Mouse (Mus musculus): ENCODE measurements around the gene Fignl2.

The Fignl2 gene

DNA sequence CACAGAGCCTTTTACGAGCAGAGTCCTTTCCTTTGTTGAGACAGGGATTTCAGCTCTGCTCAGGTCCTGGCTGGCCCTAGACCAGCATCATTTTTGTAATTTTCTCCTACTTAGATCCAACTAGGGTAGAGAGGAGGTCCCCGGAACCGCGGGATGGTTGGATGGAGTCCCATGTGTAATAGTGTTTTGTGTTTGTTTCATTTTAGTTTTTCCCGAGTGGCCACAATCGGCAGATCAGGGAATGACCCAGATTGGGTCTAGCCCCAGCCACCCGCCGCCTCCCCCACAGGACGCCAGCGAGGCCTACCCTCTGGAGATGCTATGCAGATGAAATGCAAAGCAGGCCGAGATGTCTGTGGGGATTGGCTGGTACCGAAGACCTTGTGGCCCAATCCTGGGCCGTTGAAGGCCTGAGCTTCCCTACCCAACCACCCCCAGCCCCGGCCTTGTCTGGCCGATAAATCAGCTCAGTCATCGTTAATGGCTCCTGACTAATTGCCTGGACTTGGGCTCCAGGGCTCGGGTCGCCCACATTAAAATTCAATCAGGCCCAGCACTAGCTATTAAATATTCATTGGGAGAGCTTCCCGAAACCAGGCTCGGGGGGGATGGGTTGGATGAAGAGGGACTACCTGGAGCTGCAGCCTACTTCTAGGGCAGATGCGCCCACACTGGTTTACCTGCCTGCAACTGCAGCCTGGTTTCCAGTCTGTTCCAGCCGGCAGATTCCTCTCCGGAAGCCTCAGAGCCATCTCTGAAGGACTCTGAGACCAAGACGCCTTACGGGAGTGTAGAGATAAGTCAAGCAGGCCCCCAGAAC is 14.7 kb upstream of the Fignl2 start:
- DNase-seq, result no peak

GRCm38 (mm10) chr15:101092121-101092828 is 13.9 kb upstream of the Fignl2 start:
- DNase-seq, result no peak

- no peak for DNase-seq
These were observed 13.2 kb upstream of the Fignl2 start for GRCm38 (mm10) chr15:101091551-101091950.

DNA sequence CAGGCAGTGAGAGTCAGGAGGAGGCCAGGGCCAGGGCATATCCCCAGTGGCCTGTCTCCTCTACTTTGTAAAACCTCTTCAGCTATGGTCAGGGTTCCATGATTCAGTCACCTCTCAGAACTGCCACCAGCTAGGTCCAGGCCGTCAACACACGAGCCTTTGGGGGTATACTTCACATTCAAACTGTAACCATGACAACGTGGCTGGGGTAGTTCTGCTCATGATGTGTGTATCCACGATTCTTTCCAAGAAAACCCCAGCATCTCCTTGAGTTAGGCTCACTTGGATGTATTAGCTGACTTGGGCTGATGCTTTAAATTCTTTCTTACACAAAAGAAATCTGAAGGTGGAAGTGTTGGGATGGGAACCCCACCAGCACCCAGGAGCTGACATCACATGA is 9.9 kb upstream of the Fignl2 start:
- no peak for DNase-seq

DNA sequence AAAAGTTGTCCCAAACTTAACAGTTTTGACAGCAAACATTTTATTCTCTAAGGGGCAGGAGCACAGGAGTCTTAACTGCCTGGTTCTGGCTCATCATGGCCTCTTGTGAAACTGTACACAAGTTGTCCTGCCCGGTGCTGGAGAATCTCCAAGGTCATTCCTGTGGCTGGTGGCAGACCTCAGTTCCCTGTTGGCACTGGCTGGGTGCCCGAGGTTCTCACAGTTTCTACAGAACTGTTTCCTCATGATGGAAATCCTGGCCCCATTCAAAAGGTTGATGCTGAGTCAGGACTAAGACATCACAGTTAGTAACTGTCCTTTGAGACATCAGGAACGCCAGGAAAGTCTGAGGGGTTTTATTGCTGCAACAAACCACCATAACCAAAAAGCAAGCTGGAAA is 8.6 kb upstream of the Fignl2 start:
- no peak for DNase-seq

DNA sequence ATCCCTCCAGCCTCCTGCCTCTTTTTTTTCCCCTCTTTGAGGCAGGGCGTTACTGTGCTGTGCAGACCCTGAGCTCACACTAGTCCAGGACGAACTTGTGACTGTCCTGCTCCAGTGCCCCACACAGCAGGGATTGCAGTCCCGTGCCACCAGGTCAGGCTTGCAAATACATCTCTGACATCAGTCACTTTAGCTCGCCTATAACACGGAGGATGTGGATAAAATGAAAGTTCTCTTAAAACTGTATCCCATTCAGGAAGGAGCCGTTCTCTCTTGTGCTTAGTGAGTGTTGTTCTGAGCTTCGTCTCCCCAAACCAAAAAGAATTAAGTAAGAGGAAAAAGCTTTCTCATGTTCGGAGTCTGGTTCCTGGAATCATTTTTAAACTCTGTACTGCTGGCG is 8.1 kb upstream of the Fignl2 start:
- DNase-seq, result no peak

DNA sequence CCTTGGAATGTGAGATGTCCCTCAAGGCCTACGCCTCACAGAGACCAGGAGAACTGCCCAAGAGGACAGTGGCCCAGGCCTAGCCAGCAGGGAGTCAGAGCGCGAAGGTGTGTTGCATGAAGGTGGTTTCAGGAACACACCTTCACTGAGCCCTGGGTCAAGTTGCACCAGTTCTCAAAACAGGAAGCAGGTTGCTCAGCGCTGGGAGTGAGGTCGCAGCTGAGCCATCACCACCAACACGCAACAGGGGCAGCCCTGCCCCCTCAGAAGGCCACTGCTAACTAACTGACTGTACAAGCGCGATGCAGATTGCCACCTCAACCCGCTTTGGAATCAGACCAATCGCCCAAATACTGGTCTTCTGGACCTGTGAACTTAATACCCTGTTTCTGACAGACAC is 6.1 kb upstream of the Fignl2 start:
- no peak for DNase-seq

DNA sequence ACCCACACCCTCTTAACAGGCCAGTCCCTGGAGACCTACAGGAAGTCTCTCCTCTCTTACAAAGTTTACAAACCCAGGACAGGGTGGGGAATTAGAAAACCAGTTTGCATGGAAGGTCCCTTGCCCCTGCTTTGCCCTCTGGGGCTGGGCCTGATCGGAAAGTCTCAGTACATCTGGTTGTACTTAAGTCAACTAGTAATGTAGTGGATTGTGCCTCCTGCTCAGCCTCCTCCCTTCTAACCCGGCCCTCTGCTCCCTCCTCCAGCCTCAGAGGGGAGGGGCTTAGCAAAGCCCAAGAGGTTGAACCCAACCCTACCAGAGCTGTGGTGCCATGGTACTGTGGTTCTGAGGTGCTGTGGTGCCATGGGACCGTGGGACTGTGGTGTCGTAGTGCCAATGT is 3.9 kb upstream of the Fignl2 start:
- DNase-seq, result no peak

GRCm38 (mm10) chr15:101081035-101081548 is 2.7 kb upstream of the Fignl2 start:
- no peak for DNase-seq

DNA sequence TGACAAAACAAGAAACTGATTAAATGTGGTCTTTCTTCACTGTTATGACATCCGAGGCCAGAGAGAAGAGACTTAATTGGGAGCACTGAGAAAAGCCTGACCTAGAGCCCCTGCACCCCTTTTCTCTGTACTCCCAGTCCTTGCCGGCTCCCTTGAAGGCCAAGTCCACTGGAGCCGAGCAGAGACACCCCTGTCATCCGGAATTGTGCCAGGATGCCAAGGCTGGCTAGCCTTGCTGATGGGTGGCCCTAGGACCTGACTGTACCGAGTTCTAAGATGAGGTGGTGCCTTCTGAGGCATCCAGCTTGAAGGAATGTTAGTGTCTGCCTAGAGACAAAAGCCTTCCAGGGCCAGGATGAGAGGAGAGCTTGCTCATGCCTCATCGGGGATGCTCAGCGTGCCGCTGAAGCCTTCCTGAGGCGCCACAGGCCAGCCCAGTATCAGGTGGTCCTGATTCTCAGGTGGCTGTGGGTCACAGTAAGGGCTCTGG is 1.7 kb upstream of the Fignl2 start:
- no peak for DNase-seq

DNA sequence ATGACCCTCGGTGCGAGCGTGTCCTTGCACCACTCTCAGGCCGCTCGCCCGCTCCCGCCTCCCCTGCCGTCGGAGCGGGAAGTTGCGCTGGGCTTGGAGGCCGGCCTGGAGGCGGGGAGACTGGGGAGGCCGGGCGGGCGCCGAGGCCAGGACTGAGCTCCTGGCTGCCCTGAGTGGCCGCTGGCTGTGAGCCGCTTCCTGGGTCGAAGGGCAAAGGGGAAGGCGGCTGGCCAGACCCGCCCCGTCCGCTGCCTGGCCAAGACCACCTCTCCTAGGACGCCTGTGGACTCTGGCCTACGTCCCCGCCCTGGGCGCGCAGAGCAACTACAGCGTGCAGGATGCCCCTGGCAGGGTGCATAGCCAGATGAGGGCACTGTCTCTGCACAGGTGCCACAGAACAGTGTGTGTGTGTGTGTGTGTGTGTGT is 377 bp upstream of the Fignl2 start:
- peak; percentile 8 for DNase-seq

DNA sequence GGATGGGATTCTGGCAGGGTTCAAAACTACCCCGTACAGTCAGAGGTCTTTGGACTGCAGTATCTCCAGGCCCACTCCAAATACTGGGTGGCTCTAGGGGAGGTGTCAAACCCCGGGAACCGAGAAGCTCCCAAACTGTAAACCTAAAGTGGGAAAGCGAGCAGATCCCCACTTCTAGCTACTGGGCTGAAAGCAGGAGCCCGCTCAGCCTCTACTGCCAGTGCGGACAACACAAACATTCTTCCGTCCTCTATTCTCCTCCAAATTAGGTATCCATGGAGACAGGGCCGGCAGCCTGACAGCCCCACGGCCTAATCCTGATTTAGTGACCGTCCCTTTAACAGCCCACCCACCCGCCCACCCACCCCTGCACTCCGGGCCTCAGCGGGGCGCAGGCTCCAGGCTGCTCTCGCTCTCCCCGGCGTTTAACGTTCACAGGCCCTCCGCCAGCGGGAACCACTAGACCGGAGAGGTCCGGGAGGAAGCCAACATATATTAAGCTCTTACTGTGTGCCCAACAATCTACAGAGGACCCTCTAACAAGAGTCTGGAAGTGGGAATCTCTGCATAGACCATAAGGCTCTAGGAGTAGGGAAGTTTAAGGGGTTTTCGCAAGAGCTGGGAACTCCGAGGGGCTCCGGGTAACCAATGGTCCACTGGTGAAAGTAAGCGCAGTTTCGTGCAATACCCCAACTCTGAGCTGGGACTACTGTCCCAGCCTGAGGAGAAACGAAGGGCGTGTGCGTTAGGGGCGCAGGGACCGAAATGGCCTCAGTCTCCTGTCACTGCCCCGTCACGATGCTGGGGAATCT is 1.2 kb downstream of the Fignl2 start:
- no peak for DNase-seq

DNA sequence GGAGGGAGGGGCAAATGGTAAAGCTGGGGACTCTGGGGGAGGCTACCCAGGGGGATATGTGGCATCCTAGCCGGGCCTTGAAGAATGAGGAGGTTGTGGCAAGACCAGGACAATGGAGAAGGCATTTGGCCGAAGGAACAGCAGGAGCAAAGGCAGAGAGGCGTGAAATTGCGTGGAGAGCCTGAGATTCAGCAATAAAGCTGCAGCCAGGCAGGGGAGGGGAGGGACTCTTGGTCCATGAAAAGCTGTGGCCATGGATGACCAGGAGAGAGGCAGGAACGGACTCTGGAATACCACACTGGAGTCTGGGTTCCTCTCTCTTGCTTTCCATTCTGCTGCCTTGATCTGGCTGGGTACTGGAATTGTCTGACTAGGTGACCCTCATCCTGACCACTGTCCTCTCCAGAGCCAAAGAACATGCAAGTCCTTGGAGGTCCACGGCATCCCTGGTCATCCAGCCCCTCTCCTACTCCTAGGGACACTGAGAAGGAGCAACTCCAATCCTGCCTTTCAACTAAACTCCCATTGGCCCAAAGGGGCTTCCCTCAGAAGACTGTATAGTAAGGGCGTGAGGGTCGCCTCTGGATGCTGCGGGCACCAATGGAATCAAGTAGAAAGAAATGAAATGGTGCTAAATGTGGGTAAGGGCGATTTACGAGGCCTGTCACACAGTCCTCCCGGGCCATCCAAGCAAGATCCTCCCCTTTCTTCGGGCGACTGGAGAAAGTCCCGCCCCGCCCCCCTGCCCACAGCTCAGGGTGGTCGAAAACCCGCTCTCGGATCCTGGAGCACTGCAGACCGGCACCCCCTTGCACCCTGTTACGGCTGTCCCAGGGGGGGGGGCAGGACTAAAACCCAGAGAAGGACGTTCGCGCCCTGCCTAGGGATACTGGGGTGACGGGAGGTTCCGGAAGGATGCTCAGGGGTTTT is 2.0 kb downstream of the Fignl2 start:
- no peak for DNase-seq

- no peak for DNase-seq
These were observed 2.7 kb downstream of the Fignl2 start for GRCm38 (mm10) chr15:101075656-101076055.

- no peak for DNase-seq
These were observed 3.2 kb downstream of the Fignl2 start for GRCm38 (mm10) chr15:101075150-101075549.

GRCm38 (mm10) chr15:101074067-101074466 is 4.3 kb downstream of the Fignl2 start:
- DNase-seq, result no peak

- no peak for DNase-seq
These were observed 5.6 kb downstream of the Fignl2 start for GRCm38 (mm10) chr15:101072736-101073135.

DNA sequence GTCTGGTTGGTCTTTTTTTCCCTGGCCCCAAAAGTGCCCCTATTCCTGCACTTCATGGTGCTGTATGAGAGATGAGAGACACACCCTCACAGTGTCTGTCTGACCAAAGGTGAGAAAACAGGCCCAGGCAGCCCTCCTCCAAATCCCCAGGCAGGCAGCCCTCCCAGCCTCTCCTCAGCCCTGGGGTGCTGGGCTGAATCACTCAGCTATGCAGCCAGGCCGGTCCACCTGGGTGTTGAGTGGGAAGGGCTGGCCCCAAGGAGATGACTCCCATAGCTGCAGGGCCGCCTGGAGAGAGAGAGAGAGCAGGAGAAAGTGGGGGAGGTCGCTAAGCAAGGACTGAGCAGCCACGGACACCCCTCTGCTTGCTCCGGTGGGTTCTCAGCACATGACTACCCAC is 7.6 kb downstream of the Fignl2 start:
- no peak for DNase-seq

- DNase-seq, result no peak
These were observed 8.7 kb downstream of the Fignl2 start for GRCm38 (mm10) chr15:101069641-101070190.

- no peak for DNase-seq
These were observed 9.7 kb downstream of the Fignl2 start for GRCm38 (mm10) chr15:101068671-101069070.

GRCm38 (mm10) chr15:101068029-101068428 is 10.3 kb downstream of the Fignl2 start:
- DNase-seq, result no peak
